ENCODE assay signal across 13 mouse cellular contexts in genomic region chr5:148059339-148059738, GRCm38 (mm10).
DNase-seq lines count a peak whose midpoint lies in the region; TF ChIP-seq lines count a peak whose summit lies in the region.
"Had no signal": no experiment of that assay in that cellular context is flagged by ENCODE, and none has a peak within 500 bp of the region (broad histone marks: within the 10 kb centered on the region; RNA-seq: fewer than 3 reads in every experiment).

No protein-coding gene starts in this region.

- peak; percentile 12 for TF ChIP-seq CTCF in left cerebral cortex, adult 2 months (IDR thresholded peaks at IDR 0.05)

- no peak overlapping the region for H3K4me3 ChIP-seq in left cerebral cortex, adult 2 months
- H3K4me3 ChIP-seq: embryonic facial prominence, embryonic 10.5 days; heart, embryonic 13.5 days had no signal

- DNase-seq in heart, adult 11 months = peak; percentile 78
- DNase-seq in heart, postnatal 4 days = no peak
- DNase-seq in left cerebral cortex, adult 2 months (ENCODE audit: extremely low spot score in 1 of 2, low spot score in 2 of 2) = no peak
- DNase-seq in left cerebral cortex, postnatal 14 days (ENCODE audit: low spot score in 2 of 2) = no peak
- peak; percentile 33 for DNase-seq in ZHBTc4 (ENCODE audit: low read depth, low spot score)
- DNase-seq in testis, postnatal 14 days (ENCODE audit: low spot score) = peak; percentile 11
- DNase-seq in right cerebral cortex, adult 18-20 months = no peak
- DNase-seq: adrenal gland, postnatal 14 days; cerebellum, adult 11-12 months; gastrocnemius, postnatal 10 days had no signal

- intact Hi-C loops in left cerebral cortex, adult 2 months (cut with DNase I) = no loop called here
- intact Hi-C loops in left cerebral cortex, postnatal 14 days (cut with DNase I) = no loop called here

- no peak overlapping the region for H3K27ac ChIP-seq in left cerebral cortex, adult 2 months
- H3K27ac ChIP-seq: embryonic facial prominence, embryonic 10.5 days; heart, embryonic 13.5 days; hindbrain, embryonic 14.5 days had no signal

Comparison
In these comparisons a context has a peak if more than half of its experiments do, and no peak if none do; other contexts are left out.
1. DNase-seq: peak in heart, adult 11 months (single experiment), ZHBTc4 (single experiment) and testis, postnatal 14 days (single experiment); none in heart, postnatal 4 days (single experiment), left cerebral cortex, adult 2 months (0 of 2), left cerebral cortex, postnatal 14 days (0 of 2) and right cerebral cortex, adult 18-20 months (single experiment).